Mouse (Mus musculus) E14TG2a.4 (cell line): ENCODE measurements around the gene Gfm2.
A peak's percentile ranks its signal among the peaks of the same experiment; 100 is the strongest.

Experiments
- H3K27me3 ChIP-seq: 2 replicates; pipeline ENCODE4 v1.6.1; 2014; ENCODE audit warnings: low read length, control low read depth; ENCODE audit not compliant: insufficient read depth
- H3K36me3 ChIP-seq: 2 replicates; pipeline ENCODE4 v1.6.1; 2014; ENCODE audit warnings: low read length, control low read depth; ENCODE audit not compliant: insufficient read depth
- H3K4me1 ChIP-seq: replicated peaks from 2 replicates; pipeline ENCODE4 v1.6.1; 2014; ENCODE audit warnings: low read depth, low read length, control low read depth
- H3K4me3 ChIP-seq: replicated peaks from 2 replicates; pipeline ENCODE4 v1.5.1; 2014; ENCODE audit warnings: mild to moderate bottlenecking, low read length
- H3K9me3 ChIP-seq: 2 replicates; pipeline ENCODE4 v1.6.1; 2014; ENCODE audit warnings: low read length, control low read depth
- CTCF ChIP-seq: conservative IDR thresholded peaks from 2 replicates; pipeline ENCODE4 v1.5.1; 2014; ENCODE audit warnings: low read length
- NANOG ChIP-seq: IDR thresholded peaks from 2 replicates; pipeline ENCODE4 v1.6.1; 2014; ENCODE audit warnings: borderline replicate concordance, low read length, mixed read lengths
- POU5F1 ChIP-seq: IDR thresholded peaks from 2 replicates; pipeline ENCODE4 v1.6.1; 2014; ENCODE audit warnings: low read length, borderline replicate concordance

Gene Gfm2

GRCm38 (mm10) chr13:97186346-97186745 lies 48.6 kb downstream of the Gfm2 start:
- TF ChIP-seq CTCF (no peak), POU5F1 (no peak), NANOG (no peak)
- Histone ChIP-seq H3K27me3 (no peaks in the 10 kb centered on the region), H3K36me3 (peaks cover 38% of the 10 kb centered on the region), H3K9me3 (no peaks in the 10 kb centered on the region), H3K4me1 (peaks cover 28% of the 10 kb centered on the region), H3K4me3 (no peak overlapping the region)

GRCm38 (mm10) chr13:97187693-97188092 lies 50.0 kb downstream of the Gfm2 start:
- H3K4me3 ChIP-seq: no peak overlapping the region
- peaks cover 32% of the 10 kb centered on the region for H3K4me1 ChIP-seq
- H3K27me3 ChIP-seq: no peaks in the 10 kb centered on the region
- H3K9me3 ChIP-seq: no peaks in the 10 kb centered on the region
- peaks cover 34% of the 10 kb centered on the region for H3K36me3 ChIP-seq
- TF ChIP-seq NANOG (no peak), CTCF (no peak), POU5F1 (no peak)

- H3K4me3 ChIP-seq: no peak overlapping the region
- no peaks in the 10 kb centered on the region for H3K27me3 ChIP-seq
- no peak for TF ChIP-seq CTCF
- TF ChIP-seq NANOG: no peak
- TF ChIP-seq POU5F1: no peak
- peaks cover 30% of the 10 kb centered on the region for H3K36me3 ChIP-seq
- H3K9me3 ChIP-seq: no peaks in the 10 kb centered on the region
- H3K4me1 ChIP-seq: peaks cover 48% of the 10 kb centered on the region
Measured at GRCm38 (mm10) chr13:97192649-97193048, 54.9 kb downstream of the Gfm2 start.

GRCm38 (mm10) chr13:97193420-97193819 lies 55.7 kb downstream of the Gfm2 start:
- TF ChIP-seq NANOG (no peak), CTCF (no peak), POU5F1 (no peak)
- H3K27me3 ChIP-seq: no peaks in the 10 kb centered on the region
- no peak overlapping the region for H3K4me3 ChIP-seq
- H3K9me3 ChIP-seq: no peaks in the 10 kb centered on the region
- H3K4me1 ChIP-seq: peaks cover 50% of the 10 kb centered on the region
- H3K36me3 ChIP-seq: peaks cover 30% of the 10 kb centered on the region

- H3K4me1 ChIP-seq: peaks cover 77% of the 10 kb centered on the region
- TF ChIP-seq CTCF (no peak), NANOG (peak; percentile 45; the same call in 1 of the 2 replicates), POU5F1 (peak; percentile 55; the same call in 1 of the 2 replicates)
- H3K36me3 ChIP-seq: peaks cover 30% of the 10 kb centered on the region
Measured at GRCm38 (mm10) chr13:97196186-97196924, 58.6 kb downstream of the Gfm2 start.

GRCm38 (mm10) chr13:97196925-97197218 lies 59.1 kb downstream of the Gfm2 start:
- Histone ChIP-seq H3K4me3 (peak overlapping the region; percentile 94), H3K36me3 (peaks cover 26% of the 10 kb centered on the region), H3K27me3 (no peaks in the 10 kb centered on the region), H3K9me3 (no peaks in the 10 kb centered on the region), H3K4me1 (peaks cover 72% of the 10 kb centered on the region)
- TF ChIP-seq NANOG (no peak), CTCF (no peak), POU5F1 (no peak)

More at GRCm38 (mm10) chr13:97196186-97196924, 58.6 kb downstream of the Gfm2 start:
- H3K9me3 ChIP-seq: no peaks in the 10 kb centered on the region
- peak overlapping the region; percentile 94 for H3K4me3 ChIP-seq
- no peaks in the 10 kb centered on the region for H3K27me3 ChIP-seq

GRCm38 (mm10) chr13:97197932-97198562 lies 60.3 kb downstream of the Gfm2 start, which contains the start of gene Hexb:
Gene Hexb, minus strand, starts transcription at chr13:97198357.
- TF ChIP-seq CTCF: no peak
- TF ChIP-seq NANOG: no peak
- no peak for TF ChIP-seq POU5F1
- Histone ChIP-seq H3K4me3 (peak within 1 kb of the TSS; percentile 94), H3K4me1 (peaks cover 63% of the 10 kb centered on the region), H3K9me3 (no peaks in the 10 kb centered on the region), H3K27me3 (no peaks in the 10 kb centered on the region), H3K36me3 (peaks cover 17% of the 10 kb centered on the region)

GRCm38 (mm10) chr13:97199123-97199522 lies 61.4 kb downstream of the Gfm2 start:
- Histone ChIP-seq H3K27me3 (no peaks in the 10 kb centered on the region), H3K4me3 (0 out of 2 replicates have a peak overlapping the region, but pooled peaks have one; percentile 4), H3K4me1 (peaks cover 65% of the 10 kb centered on the region), H3K36me3 (peaks cover 8% of the 10 kb centered on the region), H3K9me3 (no peaks in the 10 kb centered on the region)
- TF ChIP-seq POU5F1: no peak
- no peak for TF ChIP-seq CTCF
- no peak for TF ChIP-seq NANOG

GRCm38 (mm10) chr13:97201076-97201475 lies 63.3 kb downstream of the Gfm2 start:
- H3K4me3 ChIP-seq: no peak overlapping the region
- no peaks in the 10 kb centered on the region for H3K27me3 ChIP-seq
- TF ChIP-seq POU5F1: no peak

More at GRCm38 (mm10) chr13:97201076-97201475, 63.3 kb downstream of the Gfm2 start:
- no peaks in the 10 kb centered on the region for H3K36me3 ChIP-seq
- peaks cover 72% of the 10 kb centered on the region for H3K4me1 ChIP-seq
- H3K9me3 ChIP-seq: no peaks in the 10 kb centered on the region
